Mouse (Mus musculus) heart, postnatal 0 days (tissue): ENCODE measurements around the gene Gm21103. TPM values are rescaled to one million over a fixed set of nuclear protein-coding genes. Genes with fewer than 3 reads are reported as not detected.
"Not testable (repeated sequence)": the region's sequence is repeated elsewhere in the genome, so short reads cannot be mapped to it uniquely, and the experiment has no call there.

ENCODE experiments used
- ATAC-seq: fragments of 200-750 bp; cut with Nextera tagmentation; 2 replicates; pipeline ENCODE4 v1.8.0; 2017; ENCODE audit warnings: low read depth, moderate number of reproducible peaks, moderate library complexity; ENCODE audit not compliant: insufficient read depth
- DNase-seq: peaks from one replicate; pipeline ENCODE4 v3.0.0-alpha.2; 2016; ENCODE audit warnings: low spot score
- H3K27ac ChIP-seq: fragments of 300-500 bp; sonication (generic); 2 replicates; pipeline ENCODE4 v1.5.1; 2014; ENCODE audit warnings: low read depth, mild to moderate bottlenecking
- H3K27me3 ChIP-seq: fragments of 300-500 bp; sonication (generic); 2 replicates; pipeline ENCODE4 v1.6.1; 2014; ENCODE audit warnings: low read length, mixed read lengths; ENCODE audit not compliant: control insufficient read depth, insufficient read depth
- H3K36me3 ChIP-seq: fragments of 300-500 bp; sonication (generic); replicated peaks from 2 replicates; pipeline ENCODE4 v1.6.1; 2014; ENCODE audit warnings: low read length, mixed read lengths; ENCODE audit not compliant: control insufficient read depth, insufficient read depth
- H3K4me1 ChIP-seq: fragments of 300-500 bp; sonication (generic); 2 replicates; pipeline ENCODE4 v1.6.1; 2014; ENCODE audit warnings: antibody characterized with exemption; ENCODE audit not compliant: control insufficient read depth, insufficient read depth
- H3K4me2 ChIP-seq: fragments of 300-500 bp; sonication (generic); 2 replicates; pipeline ENCODE4 v1.6.1; 2014; ENCODE audit warnings: low read depth, mild to moderate bottlenecking, low read length, moderate library complexity
- H3K4me3 ChIP-seq: fragments of 300-500 bp; sonication (generic); 2 replicates; pipeline ENCODE4 v1.5.1; 2014; ENCODE audit warnings: low read depth, low read length
- H3K9ac ChIP-seq: fragments of 300-500 bp; sonication (generic); replicated peaks from 2 replicates; pipeline ENCODE4 v1.6.1; 2014; ENCODE audit warnings: low read depth, low read length, mixed read lengths
- H3K9me3 ChIP-seq: fragments of 300-500 bp; sonication (generic); replicated peaks from 2 replicates; pipeline ENCODE4 v1.6.1; 2016; ENCODE audit warnings: low read length; ENCODE audit not compliant: control insufficient read depth
- WGBS: fragments of 180-500 bp; shearing (Covaris S2); extraction: QIAGEN DNeasy Blood & Tissue Kit; methylation state at CpG from one replicate; pipeline ENCODE4 v1.1.7; 2014; 5-methylcytosine and 5-hydroxymethylcytosine counted together
- polyA plus RNA-seq: library from polyadenylated mRNA; unstranded; fragments of >200 nt; fragmentation: Nextera tagmentation; extraction: Ambion mirVana; gene quantifications from 2 replicates; pipeline ENCODE4 v1.2.1, GENCODE M21; 2015
- total RNA-seq: library from RNA; depleted of rRNA; stranded (reverse); fragments of >200 nt; gene quantifications from 2 replicates; pipeline ENCODE4 v1.2.3, GENCODE M21; 2014; ENCODE audit warnings: low replicate concordance; rRNA removed

The Gm21103 gene
- not detected in 2 replicates for total RNA-seq
- 0.15 TPM in 1 of 2 replicates, not detected in the other for polyA plus RNA-seq

- not testable (repeated sequence) for H3K4me3 ChIP-seq, DNase-seq, H3K4me2 ChIP-seq, ATAC-seq, H3K4me1 ChIP-seq, H3K9me3 ChIP-seq, H3K9ac ChIP-seq, H3K27ac ChIP-seq, H3K36me3 ChIP-seq, H3K27me3 ChIP-seq
- 63% methylated on average over 2 of the region's 2 CpGs for WGBS
Observed at GRCm38 (mm10) chr14:6304743-6305142, at the start of gene Gm21103. Gene Gm21103 (minus strand): TSS chr14:6304843.

- H3K9ac ChIP-seq, ATAC-seq, DNase-seq, H3K4me2 ChIP-seq, H3K9me3 ChIP-seq, H3K27me3 ChIP-seq, H3K36me3 ChIP-seq, H3K4me1 ChIP-seq, H3K27ac ChIP-seq, H3K4me3 ChIP-seq: not testable (repeated sequence)
- no CpG with 5 or more reads among the region's 10 CpGs for WGBS
Observed at GRCm38 (mm10) chr14:6343578-6343977, 38.9 kb upstream of the Gm21103 start, which contains the start of gene Gm3618. Gene Gm3618 (minus strand): TSS chr14:6343678.

- not testable (repeated sequence) for H3K27me3 ChIP-seq, H3K9ac ChIP-seq, H3K4me1 ChIP-seq, ATAC-seq, H3K36me3 ChIP-seq, H3K9me3 ChIP-seq
- peak within 1 kb of the TSS; percentile 65 for H3K4me2 ChIP-seq
- peak within 1 kb of the TSS; percentile 46 for H3K4me3 ChIP-seq
- peak; percentile 12 for DNase-seq
- H3K27ac ChIP-seq: peak within 1 kb of the TSS; percentile 30; the same call in 1 of the 2 replicates
- WGBS: under 1% methylated on average over 38 of the region's 57 CpGs
Observed at GRCm38 (mm10) chr14:6286931-6287715, 17.5 kb downstream of the Gm21103 start, which contains the start of gene Gm3411. Gene Gm3411 (minus strand): TSS chr14:6287250.

Other genes with a start within 250 kb of the Gm21103 start
- not detected in 2 replicates for gene Gm6337, start 246.6 kb downstream of the Gm21103 start, total RNA-seq
- not detected in 2 replicates for gene Gm6337, start 246.6 kb downstream of the Gm21103 start, polyA plus RNA-seq
- gene Gm8206, start 210.9 kb downstream of the Gm21103 start, total RNA-seq: not detected in 2 replicates
- 0.11 and 0.23 TPM in 2 replicates for gene Gm8206, start 210.9 kb downstream of the Gm21103 start, polyA plus RNA-seq
- gene Gm3468, start 196.2 kb downstream of the Gm21103 start, total RNA-seq: 0.31 and 3.8 TPM in 2 replicates
- 0.62 and 1.1 TPM in 2 replicates for gene Gm3468, start 196.2 kb downstream of the Gm21103 start, polyA plus RNA-seq
- not detected in 2 replicates for gene Gm3476, start 179.0 kb downstream of the Gm21103 start, total RNA-seq
- gene Gm3476, start 179.0 kb downstream of the Gm21103 start, polyA plus RNA-seq: not detected in 2 replicates
- 0.27 TPM in 1 of 2 replicates, not detected in the other for gene Gm21560, start 85.6 kb downstream of the Gm21103 start, total RNA-seq
- not detected in 2 replicates for gene Gm21560, start 85.6 kb downstream of the Gm21103 start, polyA plus RNA-seq
- 2.4 TPM in 1 of 2 replicates, not detected in the other for gene Gm3411, start 17.6 kb downstream of the Gm21103 start, total RNA-seq
- 1.0 and 1.1 TPM in 2 replicates for gene Gm3411, start 17.6 kb downstream of the Gm21103 start, polyA plus RNA-seq
- not detected in 2 replicates for gene Gm3618, start 38.8 kb upstream of the Gm21103 start, total RNA-seq
- gene Gm3618, start 38.8 kb upstream of the Gm21103 start, polyA plus RNA-seq: not detected in 2 replicates
- not detected in 2 replicates for gene Gm16440, start 85.5 kb upstream of the Gm21103 start, total RNA-seq
- not detected in 2 replicates for gene Gm16440, start 85.5 kb upstream of the Gm21103 start, polyA plus RNA-seq
- 0.73 TPM in 1 of 2 replicates, not detected in the other for gene Gm3591, start 107.6 kb upstream of the Gm21103 start, total RNA-seq
- 0.65 and 1.1 TPM in 2 replicates for gene Gm3591, start 107.6 kb upstream of the Gm21103 start, polyA plus RNA-seq
- gene Gm3594, start 139.8 kb upstream of the Gm21103 start, total RNA-seq: not detected in 2 replicates
- gene Gm3594, start 139.8 kb upstream of the Gm21103 start, polyA plus RNA-seq: not detected in 2 replicates
- not detected in 2 replicates for gene Gm8356, start 232.4 kb upstream of the Gm21103 start, total RNA-seq
- not detected in 2 replicates for gene Gm8356, start 232.4 kb upstream of the Gm21103 start, polyA plus RNA-seq